Mouse (Mus musculus) small intestine, adult 2 months (tissue): Measurements from ENCODE around the gene Lrit2.

Experiments used
- CTCF ChIP-seq: fragments of 200-500 bp; IDR thresholded peaks from 2 replicates; pipeline ENCODE4 v1.5.1; 2012; ENCODE audit warnings: low read depth, mild to moderate bottlenecking, control low read depth, inconsistent platforms, low read length, moderate library complexity, mixed read lengths; ENCODE audit not compliant: insufficient replicate concordance, insufficient read length; ENCODE audit errors: extremely low read depth
- POLR2A ChIP-seq: fragments of 200-500 bp; IDR thresholded peaks from 2 replicates; pipeline ENCODE4 v1.6.1; 2012; ENCODE audit warnings: low read depth, mild to moderate bottlenecking, control low read depth, inconsistent platforms, low read length, moderate library complexity

DNA sequence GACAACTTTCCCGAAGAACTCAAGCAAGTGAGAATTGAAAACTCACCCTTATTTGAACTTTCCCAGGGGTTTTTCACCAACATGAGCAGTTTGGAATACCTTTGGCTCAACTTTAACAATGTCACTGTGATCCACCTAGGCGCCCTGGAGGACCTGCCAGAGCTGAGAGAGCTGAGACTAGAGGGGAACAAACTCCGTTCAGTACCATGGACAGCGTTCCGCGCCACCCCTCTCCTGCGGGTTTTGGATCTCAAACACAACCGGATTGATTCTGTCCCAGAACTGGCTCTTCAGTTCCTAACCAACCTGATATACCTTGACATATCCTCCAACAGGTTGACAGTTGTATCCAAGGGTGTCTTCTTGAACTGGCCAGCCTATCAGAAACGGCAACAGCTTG, 787 bp downstream of the Lrit2 start:
- TF ChIP-seq POLR2A = no peak
- no peak for TF ChIP-seq CTCF
